Mouse (Mus musculus) lung, embryonic 14.5 days (tissue): ENCODE data around the gene Gen1. TPM values are rescaled to one million over a fixed set of nuclear protein-coding genes. Genes with fewer than 3 reads are reported as not detected.
A peak's percentile ranks its signal among the peaks of the same experiment; 100 is the strongest.

Experiments used
- ATAC-seq: fragments of 200-750 bp; cut with Nextera tagmentation; 2 replicates; pipeline ENCODE4 v1.8.0; 2017; ENCODE audit warnings: mild to moderate bottlenecking, moderate TSS enrichment, moderate library complexity; ENCODE audit not compliant: insufficient read depth
- DNase-seq: peaks from one replicate; pipeline ENCODE4 v3.0.0-alpha.2; 2015
- H3K27ac ChIP-seq: fragments of 300-500 bp; sonication (generic); 2 replicates; pipeline ENCODE4 v1.5.1; 2014; ENCODE audit warnings: low read depth, mild to moderate bottlenecking, moderate library complexity
- H3K27me3 ChIP-seq: fragments of 300-500 bp; sonication (generic); 2 replicates; pipeline ENCODE4 v1.6.1; 2014; ENCODE audit warnings: low read length, control low read depth; ENCODE audit not compliant: insufficient read depth
- H3K36me3 ChIP-seq: fragments of 300-500 bp; sonication (generic); 2 replicates; pipeline ENCODE4 v1.6.1; 2014; ENCODE audit warnings: control low read depth; ENCODE audit not compliant: insufficient read depth
- H3K4me1 ChIP-seq: fragments of 300-500 bp; sonication (generic); 2 replicates; pipeline ENCODE4 v1.6.1; 2014; ENCODE audit warnings: antibody characterized with exemption, control low read depth; ENCODE audit not compliant: insufficient read depth
- H3K4me2 ChIP-seq: fragments of 300-500 bp; sonication (generic); 2 replicates; pipeline ENCODE4 v1.6.1; 2014; ENCODE audit warnings: mild to moderate bottlenecking
- H3K4me3 ChIP-seq: fragments of 300-500 bp; sonication (generic); 2 replicates; pipeline ENCODE4 v1.5.1; 2014; ENCODE audit warnings: low read depth, low read length
- H3K9ac ChIP-seq: fragments of 300-500 bp; sonication (generic); 2 replicates; pipeline ENCODE4 v1.6.1; 2014
- H3K9me3 ChIP-seq: fragments of 300-500 bp; sonication (generic); 2 replicates; pipeline ENCODE4 v1.6.1; 2016; ENCODE audit warnings: low read depth, low read length, control low read depth
- CTCF ChIP-seq: IDR thresholded peaks from 2 replicates; pipeline ENCODE4 v1.5.1; 2016; ENCODE audit warnings: antibody characterized with exemption, low read depth
- WGBS: fragments of 180-500 bp; shearing (Covaris S2); extraction: QIAGEN DNeasy Blood & Tissue Kit; methylation state at CpG from one replicate; pipeline ENCODE4 v1.1.7; 2014; 5-methylcytosine and 5-hydroxymethylcytosine counted together
- microRNA-seq: library from miRNA; unstranded; fragments of <30 nt; microRNA quantifications from one replicate; pipeline ENCODE4, GENCODE M21; 2016; ENCODE audit warnings: borderline number of aligned reads
- polyA plus RNA-seq: library from polyadenylated mRNA; unstranded; fragments of >200 nt; fragmentation: Nextera tagmentation; extraction: Ambion mirVana; gene quantifications from 2 replicates; pipeline ENCODE4 v1.2.1, GENCODE M21; 2014

Gene Gen1
- polyA plus RNA-seq, 1 experiment from 2014 or later, result 15.6 TPM

DNA sequence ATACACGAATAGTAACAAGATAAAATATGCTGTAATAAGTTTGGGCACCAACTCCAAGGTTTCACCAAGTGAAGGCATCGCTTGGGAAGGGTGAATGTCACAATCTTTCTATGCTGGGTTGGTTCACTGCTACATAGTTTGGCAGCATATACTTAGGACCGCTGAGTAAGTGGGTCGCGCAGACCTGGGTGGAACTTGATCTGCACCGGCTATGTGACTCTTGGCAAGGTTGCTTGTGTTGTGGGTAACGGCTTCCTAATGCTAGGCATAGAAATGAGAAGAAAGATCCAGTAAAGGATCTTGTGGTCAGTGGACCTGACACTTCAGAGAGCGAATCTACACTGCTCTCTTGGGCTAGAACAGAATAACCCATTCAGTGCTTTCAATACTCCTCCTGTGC, 63.1 kb downstream of the Gen1 start:
- no peak overlapping the region for H3K4me3 ChIP-seq
- WGBS, result 87% methylated on average over 8 of the region's 8 CpGs
- H3K27me3 ChIP-seq, result no peaks in the 10 kb centered on the region
- H3K9me3 ChIP-seq, result no peaks in the 10 kb centered on the region
- ATAC-seq (no peak), DNase-seq (no peak)
- H3K9ac ChIP-seq, result no peak overlapping the region
- no peak overlapping the region for H3K4me2 ChIP-seq
- TF ChIP-seq CTCF, result no peak
- H3K4me1 ChIP-seq, result no peaks in the 10 kb centered on the region
- H3K36me3 ChIP-seq, result no peaks in the 10 kb centered on the region
- no peak overlapping the region for H3K27ac ChIP-seq

DNA sequence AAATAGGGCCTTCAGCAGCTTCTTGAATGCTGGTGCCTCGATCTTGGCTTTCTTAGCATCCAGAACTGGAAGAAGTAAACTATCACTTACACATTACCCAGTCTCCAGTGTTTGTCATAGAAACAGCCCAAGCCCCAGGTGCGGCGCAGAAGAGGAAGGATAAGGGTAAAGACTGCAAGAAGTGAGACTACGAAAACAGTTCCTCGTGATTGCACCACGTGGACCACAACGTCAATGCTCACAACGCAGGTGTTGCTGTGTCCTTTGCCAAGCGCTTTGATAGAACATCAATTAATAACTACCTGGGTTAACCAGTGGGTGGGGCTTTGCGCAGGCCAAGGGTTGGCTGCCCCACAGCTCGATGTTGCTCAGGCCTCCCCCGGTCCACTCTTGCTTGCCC, 64.9 kb downstream of the Gen1 start:
- no peaks in the 10 kb centered on the region for H3K4me1 ChIP-seq
- ATAC-seq, result no peak
- no peaks in the 10 kb centered on the region for H3K27me3 ChIP-seq
- no peaks in the 10 kb centered on the region for H3K36me3 ChIP-seq
- no peak for DNase-seq
- H3K9me3 ChIP-seq, result no peaks in the 10 kb centered on the region
- H3K9ac ChIP-seq, result no peak overlapping the region
- no peak overlapping the region for H3K4me2 ChIP-seq
- no peak for TF ChIP-seq CTCF
- H3K4me3 ChIP-seq, result no peak overlapping the region
- 89% methylated on average over 12 of the region's 12 CpGs for WGBS
- no peak overlapping the region for H3K27ac ChIP-seq

DNA sequence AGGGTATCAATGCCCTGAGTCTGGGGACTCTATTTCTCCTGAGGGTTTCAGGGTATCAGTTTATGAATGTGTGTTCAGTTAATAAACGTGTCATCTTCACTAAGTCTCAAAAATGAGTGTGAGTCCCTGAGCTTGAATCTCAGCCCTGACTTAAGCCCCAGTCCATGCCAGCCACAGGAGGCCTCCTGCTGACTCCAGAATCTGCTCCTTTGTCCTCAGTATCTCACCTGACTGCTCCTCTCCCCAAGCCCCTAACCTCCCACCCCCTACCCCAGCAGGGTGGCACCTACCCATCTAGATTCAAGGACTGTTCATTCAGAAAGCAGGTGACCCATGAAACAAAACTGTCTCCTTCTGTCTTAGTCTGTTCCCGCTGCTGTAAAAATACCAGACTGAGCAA, 67.0 kb downstream of the Gen1 start:
- Histone ChIP-seq H3K4me1 (no peaks in the 10 kb centered on the region), H3K4me2 (no peak overlapping the region), H3K27me3 (no peaks in the 10 kb centered on the region), H3K9me3 (no peaks in the 10 kb centered on the region), H3K36me3 (no peaks in the 10 kb centered on the region), H3K4me3 (no peak overlapping the region), H3K27ac (no peak overlapping the region), H3K9ac (no peak overlapping the region)
- 39% methylated on average over 2 of the region's 2 CpGs for WGBS
- ATAC-seq (no peak), DNase-seq (no peak)
- no peak for TF ChIP-seq CTCF

DNA sequence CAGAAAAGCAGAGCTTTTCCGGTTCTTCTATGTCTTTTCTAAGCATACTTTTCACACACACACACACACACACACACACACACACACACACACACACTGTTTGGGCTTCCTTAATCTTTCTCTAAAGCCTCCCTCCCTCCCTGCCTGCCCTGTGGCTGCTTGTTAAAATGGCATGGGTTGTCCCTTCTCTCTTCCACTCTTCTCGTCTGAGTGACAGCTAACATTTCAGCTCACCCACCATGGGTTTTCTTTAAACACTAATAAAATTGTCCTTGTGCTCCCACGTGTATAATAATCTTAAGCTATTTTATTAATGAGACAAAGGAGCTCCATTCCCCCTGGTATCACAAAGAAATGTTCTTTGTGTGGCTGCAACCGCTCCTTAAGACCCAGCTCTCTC, 67.6 kb downstream of the Gen1 start:
- DNase-seq (no peak), ATAC-seq (no peak)
- Histone ChIP-seq H3K9ac (no peak overlapping the region), H3K27ac (no peak overlapping the region), H3K4me1 (no peaks in the 10 kb centered on the region), H3K9me3 (no peaks in the 10 kb centered on the region), H3K36me3 (no peaks in the 10 kb centered on the region), H3K4me3 (no peak overlapping the region), H3K4me2 (no peak overlapping the region), H3K27me3 (no peaks in the 10 kb centered on the region)
- 39% methylated on average over 4 of the region's 4 CpGs for WGBS
- no peak for TF ChIP-seq CTCF

DNA sequence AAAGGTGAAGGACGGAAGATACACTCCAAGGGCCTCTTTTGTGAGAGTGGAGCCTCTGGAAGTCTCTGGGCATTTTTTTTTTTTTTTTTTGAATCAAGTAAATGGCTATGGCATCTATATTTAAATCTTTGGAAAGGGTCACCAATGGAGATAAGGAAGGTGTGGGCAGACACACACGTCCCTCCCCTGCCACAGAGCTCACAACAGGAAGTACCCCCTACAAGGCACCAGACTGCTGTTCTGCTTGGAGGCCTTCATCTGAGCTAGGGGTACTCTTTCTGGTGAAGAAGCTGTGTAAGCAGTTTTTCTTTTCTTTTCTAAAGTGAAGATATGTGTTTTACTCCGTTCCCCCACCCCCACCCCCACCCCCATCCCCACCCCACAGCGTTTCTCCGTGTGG, 68.8 kb downstream of the Gen1 start:
- H3K4me1 ChIP-seq, result no peaks in the 10 kb centered on the region
- no peaks in the 10 kb centered on the region for H3K36me3 ChIP-seq
- no peak overlapping the region for H3K27ac ChIP-seq
- WGBS, result 51% methylated on average over 5 of the region's 5 CpGs
- no peak for TF ChIP-seq CTCF
- no peaks in the 10 kb centered on the region for H3K27me3 ChIP-seq
- no peak overlapping the region for H3K9ac ChIP-seq
- ATAC-seq, result peak; percentile 41; the same call in 1 of the 2 replicates
- peak overlapping the region; percentile 48 for H3K4me2 ChIP-seq
- DNase-seq, result no peak
- H3K9me3 ChIP-seq, result no peaks in the 10 kb centered on the region
- H3K4me3 ChIP-seq, result 0 out of 2 replicates have a peak overlapping the region, but pooled peaks have one; percentile 2

DNA sequence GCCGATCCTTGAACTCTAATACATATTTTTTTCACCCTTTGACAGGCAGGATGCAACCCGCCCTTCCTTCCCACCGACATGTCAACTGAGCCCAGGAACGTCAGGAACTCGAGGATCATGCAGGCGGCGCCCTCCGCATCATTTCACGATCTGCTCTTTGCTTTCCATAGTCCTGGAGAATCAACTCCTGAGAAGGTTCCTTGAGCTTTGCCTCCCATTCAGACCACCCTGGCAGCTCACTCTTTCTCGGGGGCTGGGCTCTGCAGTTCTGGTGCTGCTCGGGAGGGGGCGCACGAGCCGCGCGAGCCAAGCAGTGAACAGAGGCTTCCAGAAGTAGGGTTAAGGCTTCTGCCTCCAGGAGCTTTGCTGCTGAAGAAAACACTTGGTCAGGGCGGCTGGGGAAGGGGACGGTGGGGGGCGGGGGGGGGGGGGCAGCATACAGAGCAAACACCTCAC, 69.4 kb downstream of the Gen1 start:
- Histone ChIP-seq H3K27me3 (no peaks in the 10 kb centered on the region), H3K27ac (no peak overlapping the region), H3K9ac (no peak overlapping the region), H3K4me3 (0 out of 2 replicates have a peak overlapping the region, but pooled peaks have one; percentile 2), H3K4me1 (no peaks in the 10 kb centered on the region), H3K36me3 (no peaks in the 10 kb centered on the region), H3K4me2 (peak overlapping the region; percentile 48), H3K9me3 (no peaks in the 10 kb centered on the region)
- peak; percentile 82 for DNase-seq
- ATAC-seq, result peak; percentile 91
- 3% methylated on average over 19 of the region's 19 CpGs for WGBS
- TF ChIP-seq CTCF, result peak; percentile 94

DNA sequence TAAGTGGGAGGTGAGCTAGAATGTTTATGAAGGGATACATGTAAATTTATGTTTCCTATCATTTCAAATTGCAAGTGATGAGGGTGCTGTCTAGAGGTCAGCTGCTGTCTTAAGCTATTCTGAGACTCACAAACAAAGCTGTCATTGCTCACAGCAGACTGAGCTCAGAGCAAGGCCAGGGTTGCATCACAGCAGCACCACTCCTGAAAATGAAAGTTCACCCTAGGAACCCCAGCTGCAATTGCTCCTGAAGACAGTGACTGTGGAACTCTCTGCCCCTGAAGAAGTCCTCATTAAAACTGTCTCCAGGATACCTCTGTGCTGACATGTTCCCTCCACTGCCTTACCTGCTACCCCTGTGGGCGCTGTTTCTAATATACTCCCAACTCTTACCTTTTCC, 70.6 kb downstream of the Gen1 start:
- Histone ChIP-seq H3K4me3 (no peak overlapping the region), H3K4me2 (no peak overlapping the region), H3K9me3 (no peaks in the 10 kb centered on the region), H3K4me1 (no peaks in the 10 kb centered on the region), H3K27ac (no peak overlapping the region), H3K9ac (no peak overlapping the region), H3K36me3 (no peaks in the 10 kb centered on the region), H3K27me3 (no peaks in the 10 kb centered on the region)
- ATAC-seq (no peak), DNase-seq (no peak)
- WGBS, result 86% methylated on average over 1 of the region's 1 CpGs
- TF ChIP-seq CTCF, result no peak

Small RNAs within 50 kb of the gene (microRNA-seq; reads per million reads assigned to microRNA genes)
- not detected for gene Mir7675

Other genes starting within 250 kb of the Gen1 start
- gene Kcns3, start 114.7 kb downstream of the Gen1 start, polyA plus RNA-seq, result 4.7 and 5.7 TPM in 2 replicates
- gene Msgn1, start 56.8 kb downstream of the Gen1 start, polyA plus RNA-seq, result not detected in 2 replicates
- gene Smc6, start 85 bp upstream of the Gen1 start, polyA plus RNA-seq, result 133 and 138 TPM in 2 replicates
- gene Vsnl1, start 170.8 kb upstream of the Gen1 start, polyA plus RNA-seq, result 4.5 and 7.9 TPM in 2 replicates
- 0.59 and 0.61 TPM in 2 replicates for gene Rad51ap2, start 190.3 kb upstream of the Gen1 start, polyA plus RNA-seq